Mouse (Mus musculus): ENCODE results near the gene Hmgn3. TPM values are rescaled to one million over a fixed set of nuclear protein-coding genes. Genes with fewer than 3 reads are reported as not detected.

Gene Hmgn3
- 69.7 and 87.1 TPM in 2 replicates for polyA plus RNA-seq (2015; fragmentation: Nextera tagmentation; extraction: Ambion mirVana)

GRCm38 (mm10) chr9:83146446-83147188, at the start of gene Hmgn3:
Hmgn3 (minus strand) TSS chr9:83146685.

Other genes with a start within 250 kb of the Hmgn3 start
- 31.4 and 40.7 TPM in 2 replicates for gene Phip, start 171.2 kb downstream of the Hmgn3 start, polyA plus RNA-seq (2015; fragmentation: Nextera tagmentation; extraction: Ambion mirVana)

Measured in skeletal muscle tissue, postnatal 0 days (tissue).